Mouse (Mus musculus): ENCODE results near the gene Kng1.
A peak's percentile ranks its signal among the peaks of the same experiment; 100 is the strongest.
"Not testable (repeated sequence)": the region's sequence is repeated elsewhere in the genome, so short reads cannot be mapped to it uniquely, and the experiment has no call there.

Kng1 gene

GRCm38 (mm10) chr16:23094136-23094535 lies 36.5 kb downstream of the Kng1 start:
- no peak for DNase-seq

GRCm38 (mm10) chr16:23095581-23095980 lies 37.9 kb downstream of the Kng1 start:
- DNase-seq, result not testable (repeated sequence)

DNA sequence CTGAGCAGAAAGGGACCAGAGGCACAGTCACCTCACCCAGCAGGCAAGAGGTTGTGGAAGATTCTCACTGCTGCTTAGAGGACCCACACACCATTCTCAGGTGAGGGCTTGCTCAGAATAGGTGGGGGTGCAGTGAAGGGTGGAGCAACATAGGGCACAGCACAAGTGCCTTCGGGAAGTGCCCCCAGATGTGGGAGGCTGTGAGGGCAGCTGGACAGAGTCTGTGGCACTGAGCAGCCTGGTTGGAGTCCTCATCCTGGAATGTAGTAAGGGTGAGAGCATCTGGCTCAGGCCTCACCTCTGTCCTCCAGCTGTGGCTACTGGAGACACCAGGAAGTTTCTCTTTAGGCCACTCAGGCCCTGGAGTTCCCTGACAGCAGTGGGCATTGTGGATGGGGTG lies 39.2 kb downstream of the Kng1 start:
- DNase-seq, result not testable (repeated sequence)

- DNase-seq, result not testable (repeated sequence)
These were observed 39.8 kb downstream of the Kng1 start for GRCm38 (mm10) chr16:23097290-23098104.

- DNase-seq, result not testable (repeated sequence)
These were observed 40.4 kb downstream of the Kng1 start for GRCm38 (mm10) chr16:23098105-23098452.

GRCm38 (mm10) chr16:23099632-23100031 lies 42.0 kb downstream of the Kng1 start:
- DNase-seq, result no peak

GRCm38 (mm10) chr16:23100099-23100575 lies 42.5 kb downstream of the Kng1 start:
- peak; percentile 80 for DNase-seq

GRCm38 (mm10) chr16:23100613-23101012 lies 42.9 kb downstream of the Kng1 start:
- DNase-seq, result peak; percentile 33

- DNase-seq, result peak; percentile 35
These were observed 44.8 kb downstream of the Kng1 start for GRCm38 (mm10) chr16:23102340-23103037.

- no peak for DNase-seq
These were observed 45.5 kb downstream of the Kng1 start for GRCm38 (mm10) chr16:23103038-23103745.

GRCm38 (mm10) chr16:23103841-23104240 lies 46.2 kb downstream of the Kng1 start:
- DNase-seq, result no peak

DNA sequence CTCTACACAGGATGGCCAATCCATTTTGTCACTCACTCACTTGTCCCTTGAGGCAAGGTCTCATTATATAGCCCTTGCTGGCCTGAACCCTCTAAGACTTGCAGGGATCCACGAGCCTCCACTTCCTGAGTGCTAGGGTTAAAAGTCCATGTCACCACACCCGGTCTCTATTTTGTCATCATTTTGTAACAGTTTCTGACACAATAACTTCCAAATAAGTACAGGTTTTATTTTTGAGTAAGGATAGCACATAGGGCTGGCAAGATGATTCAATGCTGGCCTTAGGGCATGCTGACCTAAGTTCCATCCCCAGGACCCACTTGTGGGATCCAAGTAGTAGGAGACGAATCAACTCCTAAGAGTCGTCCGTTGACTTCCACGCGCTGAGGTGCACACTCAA lies 48.5 kb downstream of the Kng1 start:
- DNase-seq, result no peak

DNA sequence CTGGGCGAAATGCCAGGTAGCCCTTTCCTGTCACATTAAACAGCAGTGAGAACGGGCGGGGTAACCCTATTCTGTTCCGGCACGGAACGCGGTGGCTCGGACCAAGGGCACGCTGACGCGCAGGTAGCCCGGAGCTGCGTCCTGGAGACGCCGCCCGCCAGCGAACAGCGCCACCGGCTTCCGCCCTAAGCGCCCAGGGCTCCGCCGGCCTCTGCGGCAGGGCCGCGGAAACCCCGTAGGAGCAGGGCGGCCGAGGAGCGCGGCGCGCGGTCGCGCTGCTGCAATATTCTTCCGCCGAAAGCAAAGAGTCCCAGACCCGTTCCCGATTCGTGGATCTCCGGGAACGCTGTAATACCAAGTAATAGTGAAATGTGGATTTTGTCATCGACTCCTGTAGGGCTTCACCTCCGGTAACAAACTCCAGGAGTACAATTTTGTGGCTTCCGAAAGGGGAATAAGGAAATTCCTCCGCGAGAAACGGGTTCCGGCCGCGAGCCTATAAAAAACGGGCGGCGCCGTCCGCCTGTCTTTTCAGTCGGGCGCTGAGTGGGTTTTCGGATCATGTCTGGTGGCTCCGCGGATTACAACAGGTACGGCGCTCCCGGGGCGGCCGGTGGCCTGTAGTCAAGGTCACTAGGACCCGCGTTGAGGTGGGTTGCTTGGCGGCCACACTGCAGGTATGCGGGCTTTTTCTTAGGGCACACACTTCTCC lies 49.7 kb downstream of the Kng1 start, which contains the start of gene Eif4a2:
Gene Eif4a2 (plus strand): TSS at position 214 of the 712 bp plus-strand sequence.
- peak; percentile 97 for DNase-seq

GRCm38 (mm10) chr16:23107946-23108759 lies 50.5 kb downstream of the Kng1 start:
- DNase-seq, result peak; percentile 91

DNA sequence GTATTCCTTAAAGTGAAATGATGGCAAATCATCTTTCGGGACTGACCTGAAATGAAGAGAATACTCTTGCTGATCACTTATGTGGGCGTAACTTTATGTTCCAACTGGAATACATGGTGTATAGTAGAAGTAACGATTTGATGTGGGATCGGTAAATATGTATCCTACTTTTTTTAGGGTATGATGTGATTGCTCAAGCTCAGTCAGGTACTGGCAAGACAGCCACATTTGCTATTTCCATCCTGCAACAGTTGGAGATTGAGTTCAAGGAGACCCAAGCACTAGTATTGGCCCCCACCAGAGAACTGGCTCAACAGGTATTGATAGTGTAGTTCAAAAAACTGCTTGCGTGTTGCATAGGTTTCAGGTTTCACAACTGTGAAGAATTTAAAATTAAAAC lies 51.3 kb downstream of the Kng1 start:
- DNase-seq, result no peak

DNA sequence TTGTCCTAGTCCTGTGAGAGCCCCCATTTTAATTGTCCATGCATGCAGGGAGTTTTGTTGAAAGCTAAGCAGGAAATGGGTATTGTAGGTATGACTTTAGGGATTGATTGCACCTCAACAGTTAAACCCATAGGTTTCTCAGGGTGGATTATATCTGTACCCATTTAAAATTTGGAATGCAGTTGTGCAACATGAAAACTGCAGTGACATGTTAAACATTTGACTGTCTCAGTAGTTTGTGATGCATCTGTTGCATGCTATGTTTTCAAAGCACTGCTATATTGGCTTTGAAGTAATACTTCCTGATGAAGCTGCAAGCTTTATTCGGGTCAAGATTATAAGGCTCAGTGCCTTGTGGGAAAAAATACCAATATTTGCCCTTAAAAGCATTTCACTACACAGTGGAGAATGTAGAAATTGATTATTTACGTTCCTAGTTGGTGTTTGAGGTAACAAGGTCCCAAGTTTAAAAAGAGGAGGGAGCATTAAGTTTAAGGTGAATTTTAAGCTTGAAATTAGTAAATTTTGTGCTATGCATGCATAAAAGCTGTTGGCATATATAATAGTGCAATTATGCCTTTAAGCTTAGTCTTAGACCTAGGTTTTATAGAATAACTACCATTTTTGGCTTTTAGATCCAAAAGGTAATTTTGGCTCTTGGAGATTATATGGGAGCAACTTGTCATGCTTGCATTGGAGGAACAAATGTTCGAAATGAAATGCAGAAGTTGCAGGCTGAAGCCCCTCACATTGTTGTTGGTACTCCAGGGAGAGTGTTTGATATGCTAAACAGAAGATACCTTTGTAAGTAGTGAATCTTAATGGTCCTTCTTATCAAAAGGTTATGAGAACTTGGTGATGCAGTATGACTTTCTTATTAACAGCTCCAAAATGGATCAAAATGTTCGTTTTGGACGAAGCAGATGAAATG lies 52.0 kb downstream of the Kng1 start:
- no peak for DNase-seq

DNA sequence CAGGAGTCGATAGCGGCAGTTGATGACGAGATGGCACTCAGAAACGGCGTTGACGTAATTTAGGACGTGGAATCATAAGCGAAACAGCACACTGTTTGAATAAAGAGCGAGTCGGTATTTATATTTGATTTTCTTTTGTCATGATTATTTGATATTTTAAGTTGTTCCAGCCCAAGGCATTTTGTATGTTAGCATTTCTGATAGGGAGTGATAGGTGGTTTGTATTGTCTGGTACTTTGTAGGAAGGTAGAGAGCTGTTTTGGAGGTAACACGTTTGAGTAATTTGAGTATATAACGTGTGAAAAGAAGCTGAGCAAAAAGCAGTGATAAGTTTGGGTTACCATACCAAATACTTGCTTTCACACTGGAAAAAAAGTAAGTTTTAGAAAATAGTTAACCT lies 54.7 kb downstream of the Kng1 start:
- DNase-seq, result no peak

- DNase-seq, result no peak
These were observed 55.3 kb downstream of the Kng1 start for GRCm38 (mm10) chr16:23112861-23113435.

GRCm38 (mm10) chr16:23113903-23114302 lies 56.2 kb downstream of the Kng1 start:
- no peak for DNase-seq
